11 mouse cellular contexts compared by ENCODE assay signal in the genomic region with DNA sequence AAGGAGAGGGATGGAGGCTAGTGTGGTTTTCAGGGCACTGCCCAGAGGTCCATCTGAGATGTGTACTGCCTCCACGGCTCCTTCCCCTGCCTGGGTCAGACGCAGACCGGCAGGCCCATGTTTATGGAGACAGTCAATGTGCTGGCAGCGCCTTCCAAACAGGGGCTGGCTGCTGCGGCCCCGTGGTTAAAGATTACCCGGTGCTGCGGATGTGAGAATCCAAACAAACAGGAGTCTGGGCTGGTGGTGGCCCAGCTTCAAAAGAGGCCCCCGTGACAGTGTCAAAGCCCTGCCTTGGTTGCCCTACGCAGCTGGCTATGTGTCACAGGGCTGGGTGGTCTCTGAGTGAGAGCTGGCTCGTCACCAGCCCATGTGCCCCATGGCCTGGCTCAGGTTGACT.
DNase-seq lines count a peak whose midpoint lies in the region; ATAC-seq and TF ChIP-seq lines count a peak whose summit lies in the region.
"Had no signal": no experiment of that assay in that cellular context is flagged by ENCODE, and none has a peak within 500 bp of the region (broad histone marks: within the 10 kb centered on the region; RNA-seq: fewer than 3 reads in every experiment).

No protein-coding gene starts in this region.

- H3K27me3 ChIP-seq in heart, embryonic 12.5 days (replicated peaks), result peaks cover 29% of the 10 kb centered on the region
- H3K27me3 ChIP-seq in heart, adult 2 months (ENCODE audit: control insufficient read depth, insufficient read depth, low read length), result peaks cover under 1% of the 10 kb centered on the region; the same call in 1 of the 2 replicates
- H3K27me3 ChIP-seq in forebrain, embryonic 13.5 days, result peaks cover 14% of the 10 kb centered on the region

- no peaks in the 10 kb centered on the region for H3K79me2 ChIP-seq in heart, adult 2 months (replicated peaks; ENCODE audit: control insufficient read depth, insufficient read depth, low read length)

- no peak for DNase-seq in heart, adult 2 months
- DNase-seq in kidney, adult 18-20 months, result peak; percentile 81
- peak; percentile 45 for DNase-seq in liver
- peak; percentile 79 for DNase-seq in lung, postnatal 10 days
- DNase-seq in layer of hippocampus, adult 8-10 months (ENCODE audit: low spot score in 2 of 2), result no peak
- DNase-seq in retina, embryonic 14.5 days (ENCODE audit: low spot score), result no peak
- DNase-seq: adrenal gland, adult 2 months had no signal

- H3K4me3 ChIP-seq in heart, embryonic 12.5 days, result no peak overlapping the region
- H3K4me3 ChIP-seq in heart, adult 2 months, result no peak overlapping the region
- H3K4me3 ChIP-seq in forebrain, embryonic 13.5 days, result no peak overlapping the region
- H3K4me3 ChIP-seq: forebrain, embryonic 15.5 days; myocyte had no signal

- no peak for TF ChIP-seq CTCF in heart, adult 2 months (IDR thresholded peaks at IDR 0.05)

- WGBS in heart, embryonic 12.5 days, result 45% methylated on average over 11 of the region's 11 CpGs
- 56% methylated on average over 11 of the region's 11 CpGs for WGBS in heart, adult 2 months
- 81% methylated on average over 11 of the region's 11 CpGs for WGBS in forebrain, embryonic 13.5 days

- H3K27ac ChIP-seq in heart, embryonic 12.5 days (ENCODE audit: poor library complexity, severe bottlenecking), result no peak overlapping the region
- H3K27ac ChIP-seq in heart, adult 2 months, result no peak overlapping the region
- no peak overlapping the region for H3K27ac ChIP-seq in forebrain, embryonic 13.5 days
- H3K27ac ChIP-seq: forebrain, embryonic 15.5 days had no signal

- H3K36me3 ChIP-seq in heart, embryonic 12.5 days, result no peaks in the 10 kb centered on the region
- H3K36me3 ChIP-seq in heart, adult 2 months (ENCODE audit: control insufficient read depth, insufficient read depth, low read length), result no peaks in the 10 kb centered on the region
- H3K36me3 ChIP-seq in forebrain, embryonic 13.5 days (ENCODE audit: poor library complexity, severe bottlenecking), result no peaks in the 10 kb centered on the region
- H3K36me3 ChIP-seq: forebrain, embryonic 15.5 days had no signal

- no peaks in the 10 kb centered on the region for H3K9me3 ChIP-seq in heart, embryonic 12.5 days (replicated peaks)
- H3K9me3 ChIP-seq in forebrain, embryonic 13.5 days (replicated peaks), result no peaks in the 10 kb centered on the region
- H3K9me3 ChIP-seq: forebrain, embryonic 15.5 days had no signal

- TF ChIP-seq EP300 in heart, adult 2 months (IDR thresholded peaks at IDR 0.05; ENCODE audit: insufficient read depth, low read depth, low read length), result no peak

- no peak for TF ChIP-seq POLR2A in heart, adult 2 months (IDR thresholded peaks at IDR 0.05; ENCODE audit: insufficient read depth, low read depth, low read length)

- no peak for ATAC-seq in heart, embryonic 12.5 days (ENCODE audit: insufficient number of reproducible peaks, low FRiP score)
- ATAC-seq in forebrain, embryonic 13.5 days, result no peak
- ATAC-seq: forebrain, embryonic 15.5 days had no signal

- H3K9ac ChIP-seq in heart, embryonic 12.5 days, result peak overlapping the region; percentile 11; the same call in 1 of the 2 replicates
- no peak overlapping the region for H3K9ac ChIP-seq in heart, adult 2 months (ENCODE audit: low read depth, low read length)
- no peak overlapping the region for H3K9ac ChIP-seq in forebrain, embryonic 13.5 days
- H3K9ac ChIP-seq: forebrain, embryonic 15.5 days had no signal

- H3K4me2 ChIP-seq in heart, embryonic 12.5 days, result no peak overlapping the region
- no peak overlapping the region for H3K4me2 ChIP-seq in forebrain, embryonic 13.5 days
- H3K4me2 ChIP-seq: forebrain, embryonic 15.5 days had no signal

- intact Hi-C loops in heart, adult 2 months (cut with DNase I), result no loop called here

- peaks cover 8% of the 10 kb centered on the region for H3K4me1 ChIP-seq in heart, embryonic 12.5 days (replicated peaks)
- H3K4me1 ChIP-seq in heart, adult 2 months (ENCODE audit: control insufficient read depth, insufficient read depth, low read length), result no peaks in the 10 kb centered on the region
- peaks cover under 1% of the 10 kb centered on the region; the same call in 1 of the 2 replicates for H3K4me1 ChIP-seq in forebrain, embryonic 13.5 days

Comparison
In these comparisons a context has a peak if more than half of its experiments do, and no peak if none do; other contexts are left out.
1. DNase-seq: peak in kidney, adult 18-20 months (single experiment), liver (single experiment) and lung, postnatal 10 days (single experiment); none in heart, adult 2 months (0 of 2), layer of hippocampus, adult 8-10 months (0 of 2) and retina, embryonic 14.5 days (single experiment).